Mouse (Mus musculus) cerebellum, adult (tissue): Measurements from ENCODE around the gene Iqck.
A peak's percentile ranks its signal among the peaks of the same experiment; 100 is the strongest.

Source experiments
- ATAC-seq: cut with Nextera tagmentation; 2 replicates; pipeline ENCODE4 v1.9.2; 2017; ENCODE audit warnings: mild to moderate bottlenecking, moderate library complexity, mixed read lengths; ENCODE audit not compliant: insufficient number of reproducible peaks, low FRiP score, low TSS enrichment

Gene Iqck

GRCm38 (mm10) chr7:118982586-118982985, 127.0 kb downstream of the Iqck start:
- no peak for ATAC-seq

- ATAC-seq, result peak; percentile 60
Measured at GRCm38 (mm10) chr7:118983961-118984360, 128.4 kb downstream of the Iqck start.

GRCm38 (mm10) chr7:118985786-118986185, 130.2 kb downstream of the Iqck start:
- no peak for ATAC-seq

DNA sequence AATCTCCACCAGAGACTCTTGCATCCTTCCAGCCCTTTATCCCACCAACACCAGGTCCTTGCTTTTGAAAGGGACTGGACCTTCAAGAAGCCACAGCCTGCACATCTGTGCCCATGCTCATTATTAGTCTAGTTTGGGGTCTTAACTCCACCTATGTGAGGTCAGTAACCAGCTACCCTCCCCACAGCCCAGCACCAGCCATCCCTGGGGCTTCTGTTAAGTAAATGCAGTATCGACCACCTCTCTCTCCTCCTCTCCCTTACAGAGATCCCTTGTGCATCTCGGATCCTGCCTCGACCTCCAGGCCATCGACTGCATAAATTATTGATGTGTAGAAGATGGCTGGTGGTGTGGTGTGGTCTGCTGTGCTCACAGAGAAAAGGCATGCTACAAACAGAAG, 130.8 kb downstream of the Iqck start:
- ATAC-seq, result no peak

DNA sequence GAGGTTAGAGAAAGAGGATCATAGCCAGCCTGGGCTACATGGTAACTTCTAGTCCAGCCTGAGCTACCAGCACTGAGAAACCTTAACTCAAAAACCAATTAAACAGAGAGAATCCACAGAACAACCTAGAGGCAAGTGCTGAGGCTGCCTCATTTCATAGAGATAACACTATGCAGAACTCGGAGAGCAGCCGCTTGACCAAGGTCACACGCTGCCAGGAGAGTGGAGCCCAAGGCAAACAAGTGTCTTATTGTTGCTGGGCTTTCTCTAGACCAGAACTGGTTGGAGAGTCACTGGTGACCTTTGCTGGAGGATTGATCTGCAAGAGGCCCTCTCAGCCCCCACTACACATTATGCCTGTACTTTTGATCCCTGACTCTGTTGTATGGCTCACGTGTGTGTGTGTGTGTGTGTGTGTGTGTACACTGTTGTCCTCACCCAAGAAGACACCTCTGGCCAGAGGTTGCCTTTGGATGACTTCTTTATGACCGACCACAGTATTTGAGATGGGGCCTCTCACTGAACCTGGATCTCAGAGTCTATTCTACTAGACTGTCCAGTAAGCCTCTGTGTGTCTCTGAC, 133.8 kb downstream of the Iqck start:
- no peak for ATAC-seq

GRCm38 (mm10) chr7:118990282-118990681, 134.7 kb downstream of the Iqck start:
- ATAC-seq, result no peak

DNA sequence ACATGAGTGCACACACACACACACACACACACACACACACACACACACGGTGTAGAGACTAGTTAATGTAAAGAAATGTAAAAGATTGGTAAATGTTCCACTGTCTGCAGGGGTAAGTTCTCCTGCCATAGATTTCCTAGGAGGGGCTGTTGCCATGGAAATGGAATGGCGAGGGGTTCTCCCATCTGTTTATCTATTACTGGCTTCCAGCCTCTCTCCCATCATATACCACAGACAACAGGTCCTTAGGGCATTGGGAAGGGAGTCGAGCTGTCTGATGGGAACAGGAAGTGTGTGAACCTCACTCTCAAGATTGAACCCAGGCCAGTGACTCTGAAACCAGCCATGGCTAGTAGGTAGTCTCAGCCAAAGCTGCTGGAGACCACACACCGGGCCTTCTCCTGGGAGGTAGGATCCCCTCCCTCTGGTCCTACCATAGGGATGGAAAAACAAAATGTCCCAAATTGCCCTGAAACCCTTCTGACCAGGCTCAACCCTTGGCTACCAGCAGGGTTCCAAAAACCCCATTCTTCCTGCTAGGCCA, 135.9 kb downstream of the Iqck start:
- no peak for ATAC-seq

DNA sequence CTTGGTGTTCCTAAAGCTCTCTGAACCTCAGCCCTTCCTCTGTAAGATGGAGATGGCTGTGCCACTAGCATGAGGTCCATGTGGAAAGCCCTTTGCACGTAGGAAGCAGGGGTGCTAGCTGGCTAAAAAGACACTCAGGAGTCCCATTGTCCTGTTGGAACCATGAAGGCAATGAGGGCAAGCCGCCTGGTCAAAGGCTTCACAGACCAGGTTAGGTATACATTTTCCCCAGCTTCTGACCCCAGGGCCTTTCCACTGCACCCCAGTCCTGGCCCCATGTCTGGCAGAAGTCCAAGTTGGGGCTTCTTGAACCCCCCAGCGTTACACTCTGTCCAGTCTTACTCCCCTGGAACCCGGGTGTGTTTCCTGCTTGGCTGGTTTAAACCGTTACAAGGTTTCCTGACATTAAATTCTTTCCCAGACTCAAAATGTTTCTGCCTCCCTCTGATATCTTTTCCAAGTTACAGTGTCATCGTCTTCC, 136.6 kb downstream of the Iqck start:
- no peak for ATAC-seq

DNA sequence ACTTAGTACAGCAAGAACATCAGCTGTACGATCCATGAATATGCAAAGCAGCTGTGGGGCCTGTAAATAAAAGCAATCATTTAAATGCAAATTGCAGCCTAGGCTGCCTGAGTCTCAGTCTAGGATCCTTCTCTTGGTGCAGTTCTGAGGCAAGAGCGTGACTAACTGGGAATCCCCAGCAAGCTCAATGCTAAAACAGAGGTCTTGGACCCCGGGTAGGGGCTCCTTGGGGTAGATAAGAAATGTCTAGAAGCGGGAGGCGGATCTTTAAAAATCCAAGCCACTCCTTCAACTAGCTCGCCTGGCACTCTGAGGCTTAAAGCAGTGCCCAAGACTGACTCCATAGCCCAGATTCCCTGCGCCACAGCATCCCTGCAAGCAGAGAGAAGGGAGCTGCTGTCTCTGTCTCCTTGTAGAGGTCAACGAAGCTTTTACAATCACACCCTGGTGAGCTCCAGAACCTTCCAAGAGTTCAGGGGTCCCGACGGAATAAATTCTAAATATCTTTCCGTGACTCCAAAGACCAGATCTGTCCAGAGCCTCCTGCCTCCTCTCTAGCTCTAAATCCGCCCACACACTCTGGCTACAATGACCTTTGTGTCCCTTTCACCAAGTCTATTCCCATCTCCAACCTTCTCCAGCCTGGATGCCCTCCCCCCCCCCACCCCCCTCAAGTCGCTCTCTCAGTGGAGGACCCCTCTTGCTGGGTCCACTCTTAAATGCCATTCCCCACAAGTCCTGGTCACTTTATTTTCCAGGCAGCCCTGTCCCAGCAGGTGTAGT, 137.3 kb downstream of the Iqck start:
- ATAC-seq, result no peak

DNA sequence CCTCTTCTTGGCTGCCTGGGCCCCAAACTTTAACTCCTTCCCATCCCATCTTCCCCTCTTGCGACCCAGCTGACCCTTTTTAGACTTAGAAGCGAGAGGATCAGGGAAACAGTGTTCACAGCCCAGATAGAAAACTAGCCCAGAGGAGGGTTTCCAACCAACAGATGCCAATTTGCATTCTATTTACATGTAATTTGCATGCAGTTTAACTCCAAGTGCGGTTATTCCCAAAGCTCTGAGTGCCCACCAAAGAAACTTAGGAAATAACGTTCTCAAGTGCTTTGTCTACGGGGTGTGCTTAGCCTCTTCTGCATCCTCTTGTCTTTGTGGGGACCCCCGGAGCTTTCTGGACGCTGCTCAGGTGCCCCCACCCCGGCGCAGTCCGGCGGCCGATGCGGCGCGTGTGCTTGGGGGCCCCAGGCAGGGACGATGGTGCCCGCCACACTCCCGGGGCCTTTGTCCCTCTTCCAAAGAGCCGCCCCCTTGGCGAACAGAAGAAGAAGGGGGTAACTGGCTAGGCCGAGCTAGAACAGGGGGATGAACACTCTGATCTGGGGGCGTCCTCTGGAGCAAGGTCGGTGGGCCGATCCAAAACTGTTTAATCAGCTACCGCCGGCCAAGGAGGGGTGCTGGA, 138.2 kb downstream of the Iqck start:
- ATAC-seq, result no peak

DNA sequence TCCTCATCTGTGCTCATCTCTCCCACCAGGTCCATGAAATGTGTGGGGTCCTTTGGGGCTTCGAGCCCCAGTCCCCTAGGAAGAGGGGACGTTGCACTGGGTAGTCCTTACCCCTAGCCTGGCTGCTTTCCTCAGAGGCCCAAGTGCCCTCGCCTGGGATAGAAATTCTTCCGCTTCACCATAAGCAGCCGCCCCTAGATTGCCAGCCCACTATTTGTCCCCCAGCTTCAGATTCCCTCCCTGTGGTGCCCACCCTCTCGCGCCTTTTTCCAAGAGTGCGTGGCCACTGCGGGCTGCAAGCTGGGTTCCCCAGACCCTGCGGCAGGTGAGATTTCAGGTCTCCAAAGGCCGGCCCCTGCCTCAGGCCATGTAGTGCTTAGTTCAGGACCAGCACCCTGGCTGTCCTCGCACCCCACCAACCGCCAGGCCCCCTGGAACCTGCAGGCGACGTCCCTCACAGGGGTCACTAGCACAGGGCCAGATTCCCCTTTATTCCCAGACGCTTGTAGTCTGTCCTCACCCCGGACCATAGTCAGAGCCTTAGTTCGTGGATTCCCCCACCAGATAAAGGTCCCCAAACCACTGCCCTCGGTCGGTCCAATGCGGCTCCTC, 138.8 kb downstream of the Iqck start:
- ATAC-seq, result no peak

GRCm38 (mm10) chr7:118995007-118995406, 139.5 kb downstream of the Iqck start, which contains the start of gene Gprc5b:
Gene Gprc5b (minus strand): TSS chr7:118995211.
- peak; percentile 73 for ATAC-seq

DNA sequence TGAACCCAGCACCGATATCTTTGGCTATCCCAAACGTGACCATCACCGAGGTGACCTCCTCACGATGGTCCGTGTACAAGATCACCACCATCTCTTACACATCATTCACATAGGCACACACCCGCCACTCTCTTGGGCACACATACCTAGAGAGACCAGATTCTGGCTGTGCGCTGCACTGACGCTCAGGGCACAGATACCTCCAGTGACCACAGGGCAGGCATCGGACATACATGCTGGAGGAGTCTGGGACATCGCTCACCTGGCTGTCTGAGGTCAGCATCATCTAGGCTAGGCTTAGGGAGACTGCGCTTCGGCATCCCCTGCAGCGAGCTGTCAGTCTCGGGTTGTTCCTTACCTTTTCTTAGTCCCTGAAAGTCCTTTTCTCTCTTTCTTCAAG, 140.1 kb downstream of the Iqck start:
- ATAC-seq, result peak; percentile 26; the same call in 1 of the 2 replicates

GRCm38 (mm10) chr7:118996137-118996837, 140.7 kb downstream of the Iqck start:
- peak; percentile 45; the same call in 1 of the 2 replicates for ATAC-seq

DNA sequence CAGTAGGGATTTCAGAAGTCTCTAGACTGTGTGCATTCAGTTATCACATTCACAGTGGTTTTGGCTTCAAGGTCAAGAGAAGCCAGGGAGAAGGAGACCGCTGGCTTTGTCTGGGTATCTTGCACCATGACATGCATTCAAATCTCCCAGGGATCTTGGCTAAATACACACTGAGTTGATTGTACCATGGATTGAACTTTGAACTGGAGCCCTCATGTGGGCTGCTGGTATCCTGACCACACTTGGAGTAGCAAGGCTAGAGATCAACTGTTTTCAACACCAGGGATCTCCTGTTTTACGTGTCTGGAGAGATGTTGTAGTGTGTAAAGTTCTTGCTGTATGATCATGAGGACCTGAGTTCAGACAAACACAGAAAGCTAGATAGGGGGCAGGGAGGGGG, 144.3 kb downstream of the Iqck start:
- ATAC-seq, result no peak

DNA sequence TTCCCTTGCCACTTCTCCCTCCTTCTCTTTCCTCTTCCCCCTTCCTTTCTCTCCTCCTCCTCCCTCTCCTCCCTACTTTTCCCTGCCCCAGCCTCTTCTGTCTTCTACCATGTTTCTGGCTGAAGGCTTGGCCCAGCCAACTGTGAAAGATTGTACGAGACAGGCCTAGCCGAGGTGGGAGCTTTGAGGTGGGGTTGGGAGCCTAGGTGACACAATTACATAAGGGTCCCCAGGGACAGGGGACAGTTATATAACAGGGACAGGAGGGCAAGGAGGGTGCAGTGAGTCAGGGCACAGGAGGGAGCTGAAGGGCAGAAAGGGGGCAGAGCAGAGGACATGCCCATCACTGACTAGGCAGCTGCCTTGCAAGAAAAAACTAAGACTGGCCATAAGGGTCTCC, 146.4 kb downstream of the Iqck start:
- no peak for ATAC-seq

DNA sequence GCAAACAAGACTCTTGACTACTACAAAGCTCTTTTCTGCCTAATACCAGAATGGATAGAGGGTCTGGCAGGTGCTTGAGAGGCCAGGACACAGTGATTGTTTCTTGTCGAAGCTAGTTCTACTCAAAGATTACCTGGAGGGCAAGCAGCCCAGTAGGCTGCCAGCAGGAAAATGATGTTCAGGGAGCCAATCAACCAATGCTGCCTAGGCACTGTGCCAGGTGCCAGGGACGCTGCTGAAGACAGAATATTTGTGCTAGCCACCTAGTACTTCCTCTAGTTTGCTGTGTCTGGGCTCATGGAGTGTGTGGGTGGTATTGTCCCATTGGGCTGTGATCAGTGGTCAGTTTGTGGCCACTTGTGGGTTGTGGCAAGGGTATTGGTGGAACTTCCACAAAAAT, 146.9 kb downstream of the Iqck start:
- ATAC-seq, result no peak

DNA sequence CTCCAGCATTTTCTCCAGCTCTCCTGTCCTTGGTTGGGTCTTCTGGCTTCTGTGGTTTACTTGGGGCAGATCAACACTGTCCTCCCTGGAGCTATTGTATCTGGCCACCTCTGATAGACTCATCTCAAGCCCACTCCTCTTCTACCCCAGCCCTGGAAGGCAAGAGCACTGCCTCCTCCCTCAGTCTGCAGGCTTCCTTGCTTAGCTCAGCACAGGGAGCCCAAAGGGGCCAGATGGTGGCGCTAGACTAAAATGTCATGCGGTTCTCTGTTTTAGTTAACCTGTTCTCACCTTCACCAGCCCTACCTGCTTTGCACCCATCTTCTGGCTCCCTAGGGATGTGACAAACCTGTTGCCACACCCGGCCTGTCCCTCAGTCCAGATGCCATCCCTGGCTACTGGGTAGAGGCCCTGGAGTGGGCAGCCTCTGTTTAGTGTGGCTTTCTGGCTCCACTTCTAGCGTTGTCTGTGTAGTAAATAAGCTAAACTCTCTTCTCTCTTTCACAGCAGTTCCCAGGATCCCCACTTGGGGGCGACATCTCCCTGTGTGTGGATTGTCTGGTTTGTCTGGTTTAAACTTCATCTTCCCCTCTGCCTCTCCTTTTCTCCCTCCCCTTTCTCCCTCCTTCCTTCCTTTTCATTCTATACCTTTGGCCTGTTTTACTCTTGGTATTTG, 155.4 kb downstream of the Iqck start:
- peak; percentile 52; the same call in 1 of the 2 replicates for ATAC-seq

DNA sequence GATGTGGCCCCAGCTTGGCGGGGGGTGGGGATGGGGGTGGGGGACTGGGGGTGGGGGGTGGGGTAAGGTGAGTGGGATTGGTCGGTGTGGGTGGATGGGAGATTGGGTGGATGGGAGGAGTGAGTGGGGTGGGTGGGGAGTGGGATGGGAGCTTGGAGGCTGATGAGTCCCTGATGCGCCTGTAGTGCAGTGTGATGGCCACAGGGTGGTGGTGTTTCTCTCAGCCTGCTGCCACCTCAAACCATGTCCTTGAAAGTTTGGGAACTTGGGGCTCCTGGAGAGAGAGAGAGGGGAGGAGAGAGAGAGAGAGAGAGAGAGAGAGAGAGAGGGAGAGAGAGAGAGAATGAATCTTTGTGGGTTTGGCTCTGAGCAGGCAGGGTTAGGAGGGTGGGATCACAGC, 160.2 kb downstream of the Iqck start:
- no peak for ATAC-seq
